Mouse (Mus musculus) stomach, postnatal 0 days (tissue): ENCODE data around the gene Klhl40.

Experiments used
- CTCF ChIP-seq: IDR thresholded peaks from 2 replicates; pipeline ENCODE4 v1.5.1; 2016; ENCODE audit warnings: antibody characterized with exemption, low read depth, mild to moderate bottlenecking, moderate library complexity
- EP300 ChIP-seq: optimal IDR thresholded peaks from 2 replicates; pipeline ENCODE3; 2016; ENCODE audit warnings: antibody characterized with exemption

DNA sequence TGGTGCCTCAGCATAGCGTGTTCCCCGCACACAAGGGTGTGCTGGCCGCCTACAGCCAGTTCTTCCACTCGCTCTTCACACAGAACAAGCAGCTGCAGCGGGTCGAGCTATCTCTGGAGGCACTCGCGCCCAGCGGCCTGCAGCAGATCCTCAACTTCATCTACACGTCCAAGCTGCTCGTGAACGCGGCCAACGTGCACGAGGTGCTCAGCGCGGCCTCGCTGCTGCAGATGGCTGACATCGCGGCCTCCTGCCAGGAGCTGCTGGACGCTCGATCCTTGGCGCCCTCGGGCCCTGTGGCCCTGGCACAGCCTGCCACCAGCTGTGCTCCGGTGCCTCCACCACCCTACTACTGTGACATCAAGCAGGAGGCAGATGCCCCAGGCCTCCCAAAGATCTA, 14.6 kb upstream of the Klhl40 start:
- TF ChIP-seq CTCF (no peak), EP300 (no peak)
